Mouse (Mus musculus) urinary bladder, postnatal 10 days (tissue): ENCODE results near the gene Rhob.

ENCODE experiments used
- DNase-seq: peaks from one replicate; pipeline ENCODE4 v3.0.0; 2022; ENCODE audit warnings: low spot score

Gene Rhob

GRCm38 (mm10) chr12:8499871-8500596 is at the start of gene Rhob:
Gene Rhob, minus strand, starts transcription at chr12:8500009.
- peak; percentile 77 for DNase-seq

- DNase-seq: no peak
Observed at GRCm38 (mm10) chr12:8547357-8547756, 47.5 kb upstream of the Rhob start.

- DNase-seq: no peak
Observed at GRCm38 (mm10) chr12:8546801-8547200, 47.0 kb upstream of the Rhob start.

- DNase-seq: no peak
Observed at GRCm38 (mm10) chr12:8545066-8545610, 45.3 kb upstream of the Rhob start.

- DNase-seq: no peak
Observed at GRCm38 (mm10) chr12:8542371-8542770, 42.6 kb upstream of the Rhob start.

- no peak for DNase-seq
Observed at GRCm38 (mm10) chr12:8539471-8539870, 39.7 kb upstream of the Rhob start.

GRCm38 (mm10) chr12:8537291-8537690 is 37.5 kb upstream of the Rhob start:
- no peak for DNase-seq

- no peak for DNase-seq
Observed at GRCm38 (mm10) chr12:8536221-8536965, 36.6 kb upstream of the Rhob start.

GRCm38 (mm10) chr12:8535596-8535995 is 35.8 kb upstream of the Rhob start:
- DNase-seq: no peak

GRCm38 (mm10) chr12:8534915-8535314 is 35.1 kb upstream of the Rhob start:
- DNase-seq: no peak

- no peak for DNase-seq
Observed at GRCm38 (mm10) chr12:8527770-8528169, 28.0 kb upstream of the Rhob start.

GRCm38 (mm10) chr12:8527175-8527574 is 27.4 kb upstream of the Rhob start:
- DNase-seq: no peak

- DNase-seq: no peak
Observed at GRCm38 (mm10) chr12:8524062-8524461, 24.3 kb upstream of the Rhob start.

- DNase-seq: no peak
Observed at GRCm38 (mm10) chr12:8522711-8523110, 22.9 kb upstream of the Rhob start.

- no peak for DNase-seq
Observed at GRCm38 (mm10) chr12:8521375-8522047, 21.7 kb upstream of the Rhob start.

GRCm38 (mm10) chr12:8519431-8520160 is 19.8 kb upstream of the Rhob start:
- DNase-seq: no peak

- no peak for DNase-seq
Observed at GRCm38 (mm10) chr12:8511037-8511882, 11.5 kb upstream of the Rhob start.

GRCm38 (mm10) chr12:8510317-8510988 is 10.6 kb upstream of the Rhob start:
- DNase-seq: no peak

GRCm38 (mm10) chr12:8509693-8510092 is 9.9 kb upstream of the Rhob start:
- no peak for DNase-seq

- no peak for DNase-seq
Observed at GRCm38 (mm10) chr12:8506954-8507707, 7.3 kb upstream of the Rhob start.
